In genomic region chr13:67194340-67194894, GRCm38 (mm10) we compare ENCODE assay signal across 8 mouse cellular contexts. TPM values are rescaled to one million over a fixed set of nuclear protein-coding genes. Genes with fewer than 3 reads are reported as not detected.
A peak's percentile ranks its signal among the peaks of the same experiment; 100 is the strongest.
DNase-seq lines count a peak whose midpoint lies in the region; ATAC-seq and TF ChIP-seq lines count a peak whose summit lies in the region.

Gene Zfp455, plus strand, starts transcription at chr13:67194506.

- WGBS in hindbrain, embryonic 15.5 days = 2% methylated on average over 13 of the region's 13 CpGs

- peak within 1 kb of the TSS; percentile 85 for H3K4me2 ChIP-seq in hindbrain, embryonic 15.5 days

- in situ Hi-C loops in Patski (cut with MboI; ENCODE audit: low pct_unique_long_range_greater_than_20kb) = loop anchor here (5.0 kb wide), 1 partner anchor 68 kb away; no protein-coding TSS in a partner anchor

- H3K36me3 ChIP-seq in hindbrain, embryonic 15.5 days = no peaks in the 10 kb centered on the region

- H3K27me3 ChIP-seq in Patski = no peaks in the 10 kb centered on the region
- H3K27me3 ChIP-seq in hindbrain, embryonic 15.5 days = no peaks in the 10 kb centered on the region

- H3K9me3 ChIP-seq in hindbrain, embryonic 15.5 days = no peaks in the 10 kb centered on the region

- peak within 1 kb of the TSS; percentile 72 for H3K9ac ChIP-seq in hindbrain, embryonic 15.5 days

- peak within 1 kb of the TSS; percentile 79 for H3K4me3 ChIP-seq in hindbrain, embryonic 15.5 days

- DNase-seq in Patski (ENCODE audit: low read depth, low spot score) = peak; percentile 55
- peak; percentile 74 for DNase-seq in cerebellum, adult 9-11 months
- peak; percentile 71 for DNase-seq in frontal cortex, postnatal 36 days (ENCODE audit: low spot score in 2 of 2)
- peak; percentile 63 to 67 for DNase-seq in layer of hippocampus, postnatal 36 days
- peak; percentile 81 for DNase-seq in lung, postnatal 25 days (ENCODE audit: low spot score)
- peak; percentile 83 for DNase-seq in retina, embryonic 14.5 days (ENCODE audit: low spot score)
- peak; percentile 40 for DNase-seq in urinary bladder, postnatal 25 days (ENCODE audit: low spot score)

- TF ChIP-seq CTCF in Patski (IDR thresholded peaks at IDR 0.05) = no peak

- CTCF ChIA-PET in Patski (lab: Charles Lee) = interaction anchor here (0.7 to 1.3 kb wide), 3 partner anchors 11 to 19 kb away, joined by 3 read pairs; no protein-coding TSS in a partner anchor

- H3K4me1 ChIP-seq in hindbrain, embryonic 15.5 days (replicated peaks) = peaks cover 6% of the 10 kb centered on the region

- peak; percentile 97 for ATAC-seq in Patski
- peak; percentile 94 for ATAC-seq in hindbrain, embryonic 15.5 days (ENCODE audit: low FRiP score, low read depth)

- H3K27ac ChIP-seq in hindbrain, embryonic 15.5 days (replicated peaks) = peak within 1 kb of the TSS; percentile 79

- POLR2A ChIA-PET in Patski (lab: Charles Lee) = no interaction called here

RNA-seq across cellular contexts. Expression of gene Zfp455, which starts in this region (rescaled TPM):
- 1.6 TPM for polyA plus RNA-seq in Patski (2021)
- polyA plus RNA-seq in hindbrain, embryonic 15.5 days (2015; fragmentation: Nextera tagmentation; extraction: Ambion mirVana) = 2.0 and 2.2 TPM in 2 replicates
- total RNA-seq in layer of hippocampus, postnatal 36 days (2021) = 1 to 10 TPM; 3.0 to 3.5 TPM

Comparison
In these comparisons a context has a peak if more than half of its experiments do, and no peak if none do; other contexts are left out.
1. Peak in every context shown above with its lines: DNase-seq, ATAC-seq, H3K4me3 ChIP-seq and H3K27ac ChIP-seq.